22 mouse cellular contexts compared by ENCODE assay signal in the genomic region with DNA sequence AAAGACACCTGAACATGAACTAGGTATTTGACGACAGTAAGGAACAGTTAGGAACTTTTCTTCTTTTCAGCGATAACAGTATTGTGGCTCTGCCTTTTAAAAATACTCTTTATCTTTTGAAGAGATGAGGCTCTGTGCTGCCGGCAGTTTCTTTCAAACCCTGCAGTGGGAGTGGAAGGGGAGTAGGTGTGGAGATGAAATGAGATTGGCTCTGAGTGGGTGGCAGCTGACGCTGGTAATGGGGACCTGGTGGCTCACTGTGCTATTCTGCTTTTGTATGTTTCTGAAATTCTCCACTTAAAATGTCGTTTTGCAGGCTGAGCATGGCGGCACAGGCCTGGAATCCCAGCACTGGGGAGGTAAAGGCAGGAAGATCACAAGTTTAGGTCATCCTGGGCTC. TPM values are rescaled to one million over a fixed set of nuclear protein-coding genes. Genes with fewer than 3 reads are reported as not detected.
DNase-seq lines count a peak whose midpoint lies in the region; ATAC-seq lines count a peak whose summit lies in the region.
"Had no signal": no experiment of that assay in that cellular context is flagged by ENCODE, and none has a peak within 500 bp of the region (broad histone marks: within the 10 kb centered on the region; RNA-seq: fewer than 3 reads in every experiment).

No protein-coding gene starts in this region.

- intact Hi-C loops in left cerebral cortex, postnatal 36 days (cut with DNase I): no loop called here
- intact Hi-C loops in gastrocnemius, postnatal 14 days (cut with DNase I; ENCODE audit: low total_unique reads): no loop called here

- WGBS in midbrain, embryonic 14.5 days: 81% methylated on average over 6 of the region's 6 CpGs
- 52% methylated on average over 6 of the region's 6 CpGs for WGBS in liver, embryonic 12.5 days (ENCODE audit: insufficient replicate concordance)

- H3K4me1 ChIP-seq in midbrain, embryonic 14.5 days (ENCODE audit: control insufficient read depth, insufficient read depth, low read length): no peaks in the 10 kb centered on the region
- H3K4me1 ChIP-seq in liver, embryonic 12.5 days: no peaks in the 10 kb centered on the region
- H3K4me1 ChIP-seq: heart, embryonic 15.5 days; hindbrain, embryonic 15.5 days; intestine, embryonic 15.5 days; kidney, embryonic 15.5 days; midbrain, embryonic 13.5 days had no signal

- H3K9ac ChIP-seq in midbrain, embryonic 14.5 days (replicated peaks; ENCODE audit: low read length): no peak overlapping the region
- H3K9ac ChIP-seq in liver, embryonic 12.5 days: no peak overlapping the region
- H3K9ac ChIP-seq: heart, embryonic 15.5 days; hindbrain, embryonic 15.5 days; intestine, embryonic 15.5 days; kidney, embryonic 15.5 days; liver, postnatal 0 days; midbrain, embryonic 13.5 days had no signal

- no peak overlapping the region for H3K27ac ChIP-seq in midbrain, embryonic 14.5 days (replicated peaks; ENCODE audit: low read depth, low read length)
- H3K27ac ChIP-seq in liver, embryonic 12.5 days: no peak overlapping the region
- H3K27ac ChIP-seq: heart, embryonic 15.5 days; hindbrain, embryonic 15.5 days; intestine, embryonic 15.5 days; kidney, embryonic 15.5 days; midbrain, embryonic 13.5 days had no signal

- no peaks in the 10 kb centered on the region for H3K27me3 ChIP-seq in midbrain, embryonic 14.5 days (ENCODE audit: control insufficient read depth, insufficient read depth, low read length)
- H3K27me3 ChIP-seq in liver, embryonic 12.5 days (replicated peaks): peaks cover 18% of the 10 kb centered on the region
- H3K27me3 ChIP-seq: hindbrain, embryonic 15.5 days; intestine, embryonic 15.5 days; kidney, embryonic 15.5 days; midbrain, embryonic 13.5 days had no signal

- DNase-seq in layer of hippocampus, adult 8-10 months (ENCODE audit: low spot score in 2 of 2): peak; percentile 26 to 35
- no peak for DNase-seq in layer of hippocampus, adult 9-10 months (ENCODE audit: low spot score)
- peak; percentile 88 for DNase-seq in brain, adult 2 months (ENCODE audit: low read depth, low spot score)
- peak; percentile 65 to 74 for DNase-seq in frontal cortex, postnatal 36 days (ENCODE audit: low spot score in 2 of 2)
- peak; percentile 58 to 63 for DNase-seq in left cerebral cortex, postnatal 36 days (ENCODE audit: low spot score in 2 of 2)
- DNase-seq in gastrocnemius, postnatal 14 days: no peak
- no peak for DNase-seq in midbrain, embryonic 14.5 days
- DNase-seq: B cell, adult 2 months; cerebellum, adult 9-10 months; heart, adult 18-20 months; heart, postnatal 4 days; liver; liver, postnatal 0 days; lung, postnatal 14 days; thymus, postnatal 4 days had no signal

- H3K36me3 ChIP-seq in midbrain, embryonic 14.5 days (ENCODE audit: control insufficient read depth, insufficient read depth, low read length): no peaks in the 10 kb centered on the region
- no peaks in the 10 kb centered on the region for H3K36me3 ChIP-seq in liver, embryonic 12.5 days
- H3K36me3 ChIP-seq: heart, embryonic 15.5 days; hindbrain, embryonic 15.5 days; intestine, embryonic 15.5 days; kidney, embryonic 15.5 days; midbrain, embryonic 13.5 days had no signal

- H3K4me3 ChIP-seq in midbrain, embryonic 14.5 days (replicated peaks; ENCODE audit: low read depth, low read length): no peak overlapping the region
- H3K4me3 ChIP-seq in liver, embryonic 12.5 days: no peak overlapping the region
- H3K4me3 ChIP-seq: heart, embryonic 15.5 days; hindbrain, embryonic 15.5 days; intestine, embryonic 15.5 days; kidney, embryonic 15.5 days; midbrain, embryonic 13.5 days had no signal

- H3K4me2 ChIP-seq in midbrain, embryonic 14.5 days (ENCODE audit: low read length): no peak overlapping the region
- no peak overlapping the region for H3K4me2 ChIP-seq in liver, embryonic 12.5 days
- H3K4me2 ChIP-seq: heart, embryonic 15.5 days; hindbrain, embryonic 15.5 days; intestine, embryonic 15.5 days; kidney, embryonic 15.5 days; midbrain, embryonic 13.5 days had no signal

- no peak for ATAC-seq in midbrain, embryonic 14.5 days (ENCODE audit: low FRiP score, low TSS enrichment)
- no peak for ATAC-seq in liver, embryonic 12.5 days
- ATAC-seq: forebrain, embryonic 14.5 days; intestine, embryonic 15.5 days; liver, postnatal 0 days; midbrain, embryonic 13.5 days had no signal

- H3K9me3 ChIP-seq in midbrain, embryonic 14.5 days (ENCODE audit: control insufficient read depth, low read length): no peaks in the 10 kb centered on the region
- no peaks in the 10 kb centered on the region for H3K9me3 ChIP-seq in liver, embryonic 12.5 days (replicated peaks)
- H3K9me3 ChIP-seq: heart, embryonic 15.5 days; hindbrain, embryonic 15.5 days; intestine, embryonic 15.5 days; kidney, embryonic 15.5 days; midbrain, embryonic 13.5 days had no signal

RNA-seq across cellular contexts. Expression of gene Ryr1, which starts 36.2 kb away (rescaled TPM):
- 10 to 100 TPM; 12.6 to 18.1 (median 15.2) TPM for total RNA-seq in layer of hippocampus, adult 8-10 months (2022)
- 10 to 100 TPM in 1 of 2 experiments, 1 to 10 TPM in 1; 4.9 to 11.0 TPM for total RNA-seq in left cerebral cortex, postnatal 36 days (2021)
- total RNA-seq in gastrocnemius, postnatal 14 days (2021): 100 to 1,000 TPM; 746 to 901 TPM
- 5.2 and 7.8 TPM in 2 replicates for polyA plus RNA-seq in midbrain, embryonic 14.5 days (2014; fragmentation: Nextera tagmentation; extraction: Ambion mirVana)
- polyA plus RNA-seq in liver, embryonic 12.5 days (2016; fragmentation: Nextera tagmentation; extraction: Ambion mirVana): 0.33 and 0.38 TPM in 2 replicates

RNA-seq across cellular contexts. Expression of gene Rasgrp4, which starts 45.8 kb away (rescaled TPM):
- total RNA-seq in layer of hippocampus, adult 8-10 months (2022): 1 to 10 TPM in 1 of 4 experiments, under 1 TPM in 3; 0.72 to 2.3 (median 0.93) TPM
- 1 to 10 TPM in 1 of 2 experiments, under 1 TPM in 1; 0.89 to 2.5 TPM for total RNA-seq in left cerebral cortex, postnatal 36 days (2021)
- under 1 TPM; 0.73 to 0.82 TPM for total RNA-seq in gastrocnemius, postnatal 14 days (2021)
- 0.70 and 0.86 TPM in 2 replicates for polyA plus RNA-seq in midbrain, embryonic 14.5 days (2014; fragmentation: Nextera tagmentation; extraction: Ambion mirVana)
- polyA plus RNA-seq in liver, embryonic 12.5 days (2016; fragmentation: Nextera tagmentation; extraction: Ambion mirVana): 0.38 and 0.79 TPM in 2 replicates

Comparison
In these comparisons a context has a peak if more than half of its experiments do, and no peak if none do; other contexts are left out.
1. DNase-seq: peak in layer of hippocampus, adult 8-10 months (2 of 2), brain, adult 2 months (single experiment), frontal cortex, postnatal 36 days (2 of 2) and left cerebral cortex, postnatal 36 days (2 of 2); none in layer of hippocampus, adult 9-10 months (single experiment), gastrocnemius, postnatal 14 days (single experiment) and midbrain, embryonic 14.5 days (single experiment).
2. RNA of gene Ryr1, which starts 36.2 kb away (total RNA-seq): 746 to 901 TPM in gastrocnemius, postnatal 14 days; 12.6 to 18.1 TPM in layer of hippocampus, adult 8-10 months and 4.9 to 11.0 TPM in left cerebral cortex, postnatal 36 days; every median in the first group is over 10 times any median in the second.